Mouse (Mus musculus): ENCODE data around the gene Gpr160.
"Not testable (repeated sequence)": the region's sequence is repeated elsewhere in the genome, so short reads cannot be mapped to it uniquely, and the experiment has no call there.

Gpr160 gene

GRCm38 (mm10) chr3:30855604-30856458 lies at the start of gene Gpr160:
Gpr160 (plus strand) TSS chr3:30855950.
- DNase-seq, result peak; percentile 80

DNA sequence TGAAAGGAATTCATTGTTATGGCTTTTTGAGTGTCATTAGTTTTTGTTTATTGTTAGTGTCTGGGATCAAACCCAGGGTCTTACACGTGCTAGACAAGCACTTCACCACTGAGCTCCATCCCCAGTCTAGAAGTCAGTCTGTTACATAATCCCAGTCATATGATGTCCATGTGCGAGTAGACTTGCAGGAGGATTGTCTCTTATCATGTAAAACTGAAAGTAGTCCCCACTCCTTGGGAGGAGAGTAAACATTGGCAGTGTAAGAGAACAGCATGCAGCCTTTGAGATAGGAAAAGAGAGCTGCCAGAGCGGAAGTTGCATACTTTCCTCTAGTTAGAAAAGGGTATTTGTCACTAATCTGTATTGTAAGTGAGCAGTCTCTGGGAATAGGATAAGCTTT lies 42.9 kb upstream of the Gpr160 start:
- peak; percentile 13 for DNase-seq

DNA sequence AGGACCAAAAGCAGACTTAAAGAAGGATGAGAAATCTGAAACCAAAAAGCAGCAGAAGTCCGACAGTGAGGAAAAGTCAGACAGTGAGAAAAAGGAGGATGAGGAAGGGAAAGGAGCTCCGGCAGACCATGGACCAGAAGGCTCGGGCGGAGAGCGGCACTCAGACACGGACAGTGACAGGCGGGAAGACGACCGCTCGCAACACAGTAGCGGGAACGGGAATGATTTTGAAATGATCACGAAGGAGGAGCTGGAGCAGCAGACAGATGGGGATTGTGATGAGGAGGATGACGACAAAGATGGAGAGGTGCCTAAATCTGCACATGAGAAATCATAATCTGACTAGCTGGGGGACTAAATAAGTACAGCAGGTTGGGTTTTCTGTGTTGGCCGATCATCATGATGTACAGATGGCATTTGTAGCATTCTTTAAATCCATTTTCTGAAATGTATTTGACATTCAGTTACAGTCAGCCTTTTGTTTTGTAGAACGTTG lies 37.1 kb upstream of the Gpr160 start:
- no peak for DNase-seq

GRCm38 (mm10) chr3:30822163-30822562 lies 33.6 kb upstream of the Gpr160 start:
- DNase-seq, result no peak

DNA sequence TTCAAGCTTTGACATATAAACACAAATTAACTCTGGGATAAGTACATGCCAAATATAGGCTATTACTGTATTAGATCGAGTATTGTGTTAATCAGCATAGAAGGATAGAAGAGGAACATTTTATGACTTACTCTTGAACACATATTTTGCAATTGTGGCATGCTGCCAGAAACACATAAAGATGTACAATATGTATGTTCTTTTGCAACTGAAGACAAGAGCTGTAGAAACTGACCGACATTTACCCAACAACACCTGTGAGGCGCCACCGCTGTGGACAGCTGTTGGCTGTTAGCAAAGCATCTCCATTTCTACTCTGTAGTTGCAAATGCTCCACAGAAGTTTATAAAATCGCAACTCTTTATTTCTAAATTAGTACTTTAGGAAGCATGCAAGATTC lies 29.7 kb upstream of the Gpr160 start:
- no peak for DNase-seq

DNA sequence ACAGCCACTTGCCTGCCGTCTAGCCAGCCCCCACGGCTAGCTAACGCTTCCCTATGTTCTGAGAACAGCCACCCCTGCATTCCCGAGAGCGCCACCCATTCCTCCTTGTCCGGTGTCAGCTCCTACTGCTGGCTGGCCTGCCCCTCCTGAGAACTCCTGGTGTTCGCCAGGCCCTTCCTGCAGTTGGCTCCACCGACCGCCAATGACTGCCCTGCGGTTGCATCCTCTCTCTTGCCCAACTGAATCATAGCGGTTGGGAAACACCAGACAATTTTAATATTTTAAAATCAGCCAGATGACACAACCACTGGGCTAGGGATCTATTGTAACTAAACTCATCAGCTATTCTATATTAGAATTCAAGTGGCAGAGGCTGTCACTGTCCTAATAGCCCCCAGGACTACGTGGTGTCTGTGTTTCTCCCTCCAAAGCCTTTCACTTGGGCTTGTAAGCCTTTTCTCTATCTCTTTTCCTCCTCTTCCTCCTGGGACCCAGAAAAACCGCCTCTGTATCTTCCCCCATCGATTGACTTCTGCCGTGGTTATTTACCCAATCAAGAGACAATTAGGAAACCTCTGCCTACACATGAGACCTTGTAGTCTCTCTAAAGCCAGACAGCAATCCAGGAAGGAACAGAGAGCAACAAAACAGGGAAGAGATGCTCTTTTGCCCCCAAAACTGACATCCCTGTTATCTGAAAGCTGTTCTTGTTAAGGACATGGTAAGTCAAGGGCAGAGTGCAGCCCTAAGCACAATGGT lies 23.7 kb upstream of the Gpr160 start:
- no peak for DNase-seq

DNA sequence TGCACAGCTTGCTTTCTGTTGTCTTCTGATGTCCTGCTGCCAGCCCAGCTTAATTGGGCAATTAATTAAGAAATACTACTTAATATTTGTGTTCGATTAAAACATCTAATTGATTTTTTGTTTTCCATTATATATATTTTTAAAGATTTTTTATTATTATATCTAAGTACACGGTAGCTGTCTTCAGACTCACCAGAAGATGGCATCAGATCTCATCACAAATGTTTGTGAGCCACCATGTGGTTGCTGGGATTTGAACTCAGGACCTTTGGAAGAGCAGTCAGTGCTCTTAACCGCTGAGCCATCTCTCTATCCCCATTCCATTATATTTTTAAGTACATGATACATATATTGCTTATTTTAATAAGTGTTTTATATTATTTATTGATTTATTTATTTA lies 22.5 kb upstream of the Gpr160 start:
- DNase-seq, result no peak

DNA sequence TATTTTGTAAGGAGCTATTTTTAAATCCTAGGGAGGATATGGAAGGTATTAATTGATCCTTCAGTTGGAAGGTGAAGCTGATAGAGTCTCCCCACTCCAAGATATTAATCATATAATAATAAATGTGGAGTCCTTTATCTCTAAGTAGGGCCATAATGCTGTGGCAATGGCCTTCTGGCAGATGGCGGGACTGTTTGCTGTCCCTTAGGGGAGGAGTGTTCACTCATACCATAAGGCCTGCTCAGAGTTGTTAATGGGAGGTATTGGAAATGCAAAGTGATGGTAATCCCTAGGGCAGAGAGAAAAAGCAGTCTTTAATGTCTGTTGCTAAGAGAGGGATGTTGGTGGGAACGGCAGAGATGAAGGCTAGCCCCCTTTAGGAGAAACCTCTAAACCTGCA lies 10.0 kb upstream of the Gpr160 start:
- no peak for DNase-seq

DNA sequence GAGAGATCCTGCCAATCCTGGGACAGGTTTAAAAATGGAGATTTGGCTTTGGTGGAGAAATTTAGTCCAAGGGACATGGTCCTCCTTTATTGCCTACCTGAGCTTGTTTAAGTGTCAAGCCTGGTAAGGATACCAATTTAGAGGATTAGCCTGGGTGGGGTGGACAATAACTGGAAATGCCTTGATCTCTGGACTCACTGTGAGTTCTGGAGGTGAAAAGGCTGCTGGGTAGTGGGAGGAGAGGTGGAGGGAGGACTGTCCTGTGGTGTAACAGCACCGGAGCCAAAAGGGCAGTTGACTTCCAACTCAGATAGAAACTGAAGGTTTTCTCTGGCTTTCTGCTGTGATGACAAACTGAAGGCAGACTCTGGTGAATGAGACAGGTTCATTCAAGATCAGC lies 8.3 kb upstream of the Gpr160 start:
- DNase-seq, result no peak

DNA sequence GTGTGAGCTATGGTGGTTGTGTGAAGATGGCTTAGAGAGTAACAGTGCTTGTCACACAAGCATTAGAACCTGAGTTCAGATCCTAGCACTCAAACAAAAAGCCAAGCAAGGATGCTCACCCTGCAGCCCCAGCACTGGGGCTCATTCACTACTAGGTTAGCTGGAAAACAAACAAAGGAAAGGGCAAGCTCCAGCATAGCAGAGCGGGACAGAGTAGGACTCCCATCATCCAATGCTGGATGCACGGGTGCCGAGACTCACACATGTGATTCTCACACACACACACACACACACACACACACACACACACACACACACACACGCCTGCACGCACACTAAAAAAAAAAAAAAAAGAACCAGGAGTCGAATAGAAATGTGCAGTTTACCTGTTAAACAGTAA lies 4.3 kb upstream of the Gpr160 start:
- DNase-seq, result no peak

DNA sequence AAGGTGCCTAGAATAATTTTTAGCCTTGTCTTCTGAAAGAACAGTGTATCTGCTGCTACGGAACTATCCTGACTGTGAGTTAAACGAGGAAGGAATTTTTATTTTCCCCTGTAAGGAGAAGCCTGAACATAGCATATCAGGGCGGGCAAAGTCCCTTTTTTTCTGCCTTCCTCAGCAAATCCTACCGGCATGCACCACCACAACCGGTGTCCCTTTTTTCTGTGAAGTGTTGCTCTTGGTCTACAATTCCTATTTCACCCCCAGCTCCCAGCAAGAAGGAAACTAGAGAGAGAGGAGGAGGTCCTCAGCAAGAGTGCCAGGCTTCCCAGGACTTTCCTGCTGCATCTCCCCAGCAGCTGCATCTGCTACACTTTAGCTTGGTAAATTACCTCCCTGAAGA lies 2.2 kb upstream of the Gpr160 start:
- no peak for DNase-seq

- not testable (repeated sequence) for DNase-seq
Measured at GRCm38 (mm10) chr3:30859599-30859998, 3.8 kb downstream of the Gpr160 start.

GRCm38 (mm10) chr3:30860705-30861104 lies 5.0 kb downstream of the Gpr160 start:
- DNase-seq, result no peak

- DNase-seq, result no peak
Measured at GRCm38 (mm10) chr3:30863712-30864435, 8.1 kb downstream of the Gpr160 start.

DNA sequence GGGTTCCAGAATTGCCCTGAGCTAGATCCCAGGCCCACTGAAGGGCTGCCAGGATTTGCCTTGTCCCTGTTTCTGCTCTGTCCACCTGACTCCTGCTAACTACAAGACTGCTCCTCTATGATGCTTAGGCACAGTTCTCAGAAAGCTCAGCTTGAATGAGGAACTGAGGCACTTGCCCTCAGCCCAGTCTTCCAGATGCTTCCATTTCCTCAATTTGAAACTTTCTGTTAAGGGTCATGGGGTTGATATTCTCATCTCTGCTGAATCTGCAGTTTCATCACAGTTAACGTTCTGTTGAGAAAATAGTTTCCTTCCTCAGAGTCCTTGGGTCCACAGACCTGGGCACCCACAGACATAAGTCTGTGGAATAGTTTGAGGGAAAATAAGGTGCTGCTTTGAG lies 8.9 kb downstream of the Gpr160 start:
- no peak for DNase-seq

- DNase-seq, result no peak
Measured at GRCm38 (mm10) chr3:30868176-30868575, 12.4 kb downstream of the Gpr160 start.

DNA sequence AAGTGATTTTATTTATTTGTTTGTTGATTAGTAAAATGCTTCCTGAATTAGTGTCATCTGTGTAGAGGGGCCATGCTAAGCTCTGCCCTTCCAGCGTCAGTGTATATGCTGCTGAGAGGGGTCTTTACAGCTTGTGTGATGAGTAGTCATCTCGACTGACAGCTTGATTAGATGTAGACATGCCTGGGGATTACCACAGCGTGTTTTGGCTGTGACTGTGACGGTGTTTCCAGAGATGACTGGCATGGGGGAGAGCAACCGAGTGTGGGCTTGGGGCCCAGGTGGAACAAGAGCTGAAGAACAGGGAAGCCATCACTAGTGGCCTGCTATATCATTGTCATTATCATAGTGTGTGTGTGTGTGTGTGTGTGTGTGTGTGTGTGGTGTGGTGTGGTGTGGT lies 12.9 kb downstream of the Gpr160 start:
- DNase-seq, result no peak

DNA sequence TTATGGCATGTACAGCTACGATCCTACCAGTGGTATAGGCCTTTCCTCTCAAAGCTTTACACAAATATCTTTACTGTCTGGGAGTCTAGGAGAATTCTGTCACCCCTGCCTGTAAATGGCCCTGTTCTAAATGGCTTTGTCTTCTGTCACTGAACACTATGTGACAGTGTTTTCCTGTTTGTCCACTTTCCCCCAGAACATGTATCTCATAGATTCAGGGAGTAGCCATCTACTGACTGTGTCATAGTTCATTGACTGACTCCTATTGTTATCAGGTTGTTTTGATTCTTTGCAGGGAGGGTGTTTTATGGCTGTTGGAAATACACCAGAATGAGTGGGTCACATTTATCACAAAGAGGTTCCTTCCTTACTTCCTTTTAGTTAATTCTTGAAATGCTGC lies 14.2 kb downstream of the Gpr160 start:
- no peak for DNase-seq

DNA sequence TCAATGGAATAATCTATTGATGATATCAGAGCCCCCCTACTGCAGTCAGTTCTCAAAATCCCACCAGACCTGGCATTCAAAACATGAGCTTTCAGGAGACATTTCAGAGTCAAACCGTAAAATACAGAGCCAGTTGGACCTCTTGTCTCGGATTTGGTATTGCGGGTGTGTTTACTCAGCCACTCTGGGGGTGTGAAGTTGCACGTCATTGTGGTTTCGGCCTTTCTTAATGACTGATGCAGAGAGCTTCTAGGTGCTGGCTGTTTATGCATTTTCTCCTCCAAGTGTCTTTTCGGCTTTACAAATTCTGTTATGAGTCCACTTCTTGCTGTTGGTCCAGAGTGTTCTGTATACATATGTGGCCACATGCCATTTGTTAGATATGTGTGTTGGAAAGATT lies 21.0 kb downstream of the Gpr160 start:
- DNase-seq, result no peak

- DNase-seq, result no peak
Measured at GRCm38 (mm10) chr3:30887449-30887848, 31.7 kb downstream of the Gpr160 start.

DNA sequence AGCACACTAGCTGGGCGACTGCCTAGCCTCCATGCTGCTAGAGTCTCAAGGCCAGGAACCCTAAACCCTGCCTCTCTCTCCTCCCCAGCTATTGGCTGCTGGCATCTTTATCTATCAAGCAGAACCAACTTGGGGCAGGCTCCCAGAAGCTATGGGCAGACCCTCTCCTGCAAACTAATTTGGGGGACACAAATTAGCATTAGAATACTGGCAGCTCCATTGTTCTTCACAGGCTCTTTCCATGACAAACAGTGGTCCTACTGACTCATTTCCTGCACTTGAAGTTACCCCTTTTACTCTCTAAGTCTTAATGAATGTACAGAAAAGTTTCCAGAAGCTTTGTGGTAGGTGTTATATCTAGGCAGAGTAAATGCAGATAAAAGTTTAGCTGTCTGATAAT lies 33.3 kb downstream of the Gpr160 start:
- no peak for DNase-seq

DNA sequence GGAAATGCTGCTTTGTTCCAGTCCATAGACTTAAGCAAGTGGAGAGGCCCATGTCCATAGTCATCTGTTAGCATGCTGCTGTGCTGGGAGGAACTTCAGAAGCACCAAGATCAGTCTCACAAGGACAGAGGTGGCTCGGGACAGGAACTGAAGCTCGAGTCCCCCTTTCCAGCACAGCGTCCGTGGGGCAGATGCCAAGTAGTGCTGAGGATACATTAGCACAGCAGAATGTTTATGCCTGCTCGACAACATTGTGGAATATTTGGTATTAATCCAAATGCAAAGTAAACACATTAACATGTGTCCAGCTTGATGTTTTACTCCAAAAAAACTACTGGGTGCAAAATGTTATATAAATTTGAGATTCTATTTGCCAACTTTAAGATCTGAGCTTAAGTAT lies 41.0 kb downstream of the Gpr160 start:
- DNase-seq, result peak; percentile 59

- no peak for DNase-seq
Measured at GRCm38 (mm10) chr3:30899407-30899806, 43.7 kb downstream of the Gpr160 start.

All from lung, postnatal 10 days (tissue).